Mouse (Mus musculus) lung, embryonic 14.5 days (tissue): ENCODE data around the gene 1700025G04Rik. TPM values are rescaled to one million over a fixed set of nuclear protein-coding genes. Genes with fewer than 3 reads are reported as not detected.

Experiments used
- ATAC-seq: fragments of 200-750 bp; cut with Nextera tagmentation; 2 replicates; pipeline ENCODE4 v1.8.0; 2017; ENCODE audit warnings: mild to moderate bottlenecking, moderate TSS enrichment, moderate library complexity; ENCODE audit not compliant: insufficient read depth
- DNase-seq: peaks from one replicate; pipeline ENCODE4 v3.0.0-alpha.2; 2015
- H3K27ac ChIP-seq: fragments of 300-500 bp; sonication (generic); 2 replicates; pipeline ENCODE4 v1.5.1; 2014; ENCODE audit warnings: low read depth, mild to moderate bottlenecking, moderate library complexity
- H3K27me3 ChIP-seq: fragments of 300-500 bp; sonication (generic); 2 replicates; pipeline ENCODE4 v1.6.1; 2014; ENCODE audit warnings: low read length, control low read depth; ENCODE audit not compliant: insufficient read depth
- H3K36me3 ChIP-seq: fragments of 300-500 bp; sonication (generic); 2 replicates; pipeline ENCODE4 v1.6.1; 2014; ENCODE audit warnings: control low read depth; ENCODE audit not compliant: insufficient read depth
- H3K4me1 ChIP-seq: fragments of 300-500 bp; sonication (generic); 2 replicates; pipeline ENCODE4 v1.6.1; 2014; ENCODE audit warnings: antibody characterized with exemption, control low read depth; ENCODE audit not compliant: insufficient read depth
- H3K4me2 ChIP-seq: fragments of 300-500 bp; sonication (generic); 2 replicates; pipeline ENCODE4 v1.6.1; 2014; ENCODE audit warnings: mild to moderate bottlenecking
- H3K4me3 ChIP-seq: fragments of 300-500 bp; sonication (generic); 2 replicates; pipeline ENCODE4 v1.5.1; 2014; ENCODE audit warnings: low read depth, low read length
- H3K9ac ChIP-seq: fragments of 300-500 bp; sonication (generic); 2 replicates; pipeline ENCODE4 v1.6.1; 2014
- H3K9me3 ChIP-seq: fragments of 300-500 bp; sonication (generic); 2 replicates; pipeline ENCODE4 v1.6.1; 2016; ENCODE audit warnings: low read depth, low read length, control low read depth
- CTCF ChIP-seq: IDR thresholded peaks from 2 replicates; pipeline ENCODE4 v1.5.1; 2016; ENCODE audit warnings: antibody characterized with exemption, low read depth
- WGBS: fragments of 180-500 bp; shearing (Covaris S2); extraction: QIAGEN DNeasy Blood & Tissue Kit; methylation state at CpG from one replicate; pipeline ENCODE4 v1.1.7; 2014; 5-methylcytosine and 5-hydroxymethylcytosine counted together
- polyA plus RNA-seq: library from polyadenylated mRNA; unstranded; fragments of >200 nt; fragmentation: Nextera tagmentation; extraction: Ambion mirVana; gene quantifications from 2 replicates; pipeline ENCODE4 v1.2.1, GENCODE M21; 2014

1700025G04Rik gene
- polyA plus RNA-seq, 1 experiment from 2014 or later: 27.4 TPM

DNA sequence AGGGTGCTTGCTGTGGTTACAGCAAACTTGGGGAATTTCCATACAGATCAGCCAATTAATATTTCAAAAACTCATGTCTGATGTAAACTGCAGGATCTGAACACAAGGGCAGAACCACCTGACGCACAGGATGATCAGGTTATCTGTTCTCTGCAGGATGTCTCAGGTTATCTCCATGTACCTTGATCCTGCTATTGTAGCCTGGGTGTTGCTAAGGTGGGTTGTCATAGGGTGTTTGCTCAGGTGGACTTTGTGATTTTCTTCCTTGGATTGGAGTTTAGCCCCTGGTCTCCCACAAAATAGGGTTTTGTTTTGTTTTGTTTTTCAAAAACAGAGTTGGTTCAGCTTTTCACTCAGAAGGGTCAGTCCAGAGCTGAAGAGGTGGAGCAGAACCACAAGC is 104.9 kb downstream of the 1700025G04Rik start:
- Histone ChIP-seq H3K27ac (no peak overlapping the region), H3K36me3 (no peaks in the 10 kb centered on the region), H3K4me3 (no peak overlapping the region), H3K4me1 (no peaks in the 10 kb centered on the region), H3K27me3 (no peaks in the 10 kb centered on the region), H3K9me3 (no peaks in the 10 kb centered on the region), H3K4me2 (no peak overlapping the region), H3K9ac (no peak overlapping the region)
- no peak for TF ChIP-seq CTCF
- 87% methylated on average over 1 of the region's 1 CpGs for WGBS
- ATAC-seq (no peak), DNase-seq (no peak)

DNA sequence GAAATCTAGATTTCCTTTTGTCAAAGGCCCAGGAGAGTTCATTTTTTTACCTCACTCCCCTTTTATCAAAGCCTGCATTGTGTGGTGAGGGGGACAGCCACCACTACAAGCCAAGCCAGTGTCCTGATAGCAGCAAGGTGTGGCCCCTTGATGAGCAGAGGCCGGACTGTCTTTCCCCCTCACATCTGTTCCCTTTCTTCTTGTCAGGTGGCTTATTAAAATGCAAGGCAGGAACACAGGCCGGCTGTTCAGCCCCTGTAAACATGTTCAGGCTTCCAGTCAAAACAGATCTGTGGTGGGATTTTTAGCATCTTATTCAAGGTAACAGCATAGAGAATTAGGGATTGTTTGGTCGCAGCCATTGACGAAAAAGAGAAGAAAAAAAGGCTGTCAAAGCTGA is 105.9 kb downstream of the 1700025G04Rik start:
- no peak for DNase-seq
- no peak overlapping the region for H3K4me3 ChIP-seq
- H3K9ac ChIP-seq: no peak overlapping the region
- H3K4me2 ChIP-seq: no peak overlapping the region
- H3K9me3 ChIP-seq: no peaks in the 10 kb centered on the region
- no peaks in the 10 kb centered on the region for H3K27me3 ChIP-seq
- H3K27ac ChIP-seq: no peak overlapping the region
- no peak for ATAC-seq
- TF ChIP-seq CTCF: no peak
- no peaks in the 10 kb centered on the region for H3K36me3 ChIP-seq
- WGBS: 66% methylated on average over 4 of the region's 4 CpGs
- no peaks in the 10 kb centered on the region for H3K4me1 ChIP-seq

- 65% methylated on average over 7 of the region's 7 CpGs for WGBS
- no peak for TF ChIP-seq CTCF
- Histone ChIP-seq H3K27ac (no peak overlapping the region), H3K9ac (no peak overlapping the region), H3K4me2 (no peak overlapping the region), H3K27me3 (no peaks in the 10 kb centered on the region), H3K4me1 (no peaks in the 10 kb centered on the region), H3K9me3 (no peaks in the 10 kb centered on the region), H3K36me3 (0 out of 2 replicates have a peak, but pooled peaks cover 4% of the 10 kb centered on the region), H3K4me3 (no peak overlapping the region)
- no peak for ATAC-seq
- DNase-seq: no peak
These were observed 109.4 kb downstream of the 1700025G04Rik start for GRCm38 (mm10) chr1:151980498-151980897.

DNA sequence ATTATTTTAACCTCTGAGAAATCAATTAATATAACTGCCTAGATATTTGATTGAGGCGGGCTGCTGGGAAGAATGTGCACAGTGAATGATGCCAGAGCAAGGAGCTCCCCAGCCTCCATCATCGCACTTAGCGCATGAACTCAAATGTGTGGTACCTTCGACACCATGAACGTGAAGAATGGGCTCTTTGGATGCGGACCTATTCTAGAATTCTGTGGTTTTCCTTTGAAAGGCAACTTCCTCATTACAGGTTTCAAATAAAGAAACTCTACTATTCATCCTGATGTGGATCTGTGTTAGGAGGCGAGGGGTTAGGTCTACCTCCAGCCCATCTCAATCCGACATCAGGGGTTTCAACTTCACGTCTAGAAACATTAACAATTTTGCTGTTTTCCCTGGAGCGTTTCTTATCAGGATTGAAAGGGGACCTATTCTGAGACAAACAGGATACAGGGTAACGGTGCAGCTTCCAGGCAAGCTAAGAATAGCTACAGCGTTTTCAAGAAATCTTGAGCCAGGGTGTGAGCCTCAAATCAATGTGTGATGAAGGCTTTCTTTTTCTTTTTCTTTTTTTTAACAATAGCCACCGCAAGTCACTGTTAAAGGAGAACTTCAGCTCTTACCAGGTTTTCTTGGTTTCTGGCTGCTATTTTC is 110.0 kb downstream of the 1700025G04Rik start:
- Histone ChIP-seq H3K9me3 (no peaks in the 10 kb centered on the region), H3K36me3 (0 out of 2 replicates have a peak, but pooled peaks cover 4% of the 10 kb centered on the region), H3K4me1 (0 out of 2 replicates have a peak, but pooled peaks cover under 1% of the 10 kb centered on the region), H3K4me3 (no peak overlapping the region), H3K9ac (no peak overlapping the region), H3K27ac (no peak overlapping the region), H3K27me3 (no peaks in the 10 kb centered on the region), H3K4me2 (no peak overlapping the region)
- WGBS: 71% methylated on average over 13 of the region's 13 CpGs
- DNase-seq: no peak
- no peak for TF ChIP-seq CTCF
- ATAC-seq: no peak

DNA sequence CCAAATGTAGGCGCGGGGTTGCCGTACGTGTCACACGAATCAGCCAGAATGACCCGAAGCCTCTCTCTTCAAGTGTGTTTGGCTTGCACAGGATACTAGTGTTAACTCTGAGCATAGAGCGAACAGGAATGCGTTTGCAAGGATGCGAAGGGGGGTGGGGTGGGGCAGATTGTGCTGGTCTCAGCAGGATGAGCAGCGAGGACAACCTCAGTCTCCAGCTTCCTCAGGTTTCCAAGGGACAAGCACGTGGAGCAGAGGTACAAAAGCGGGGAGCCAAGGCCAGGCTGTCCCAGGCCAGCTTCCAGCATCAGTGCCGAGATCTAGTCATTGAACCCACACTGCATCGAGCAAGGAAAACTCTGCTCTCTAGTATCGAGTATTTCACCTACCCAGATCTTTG is 111.2 kb downstream of the 1700025G04Rik start:
- Histone ChIP-seq H3K4me2 (no peak overlapping the region), H3K9me3 (no peaks in the 10 kb centered on the region), H3K4me1 (0 out of 2 replicates have a peak, but pooled peaks cover 3% of the 10 kb centered on the region), H3K9ac (no peak overlapping the region), H3K27ac (no peak overlapping the region), H3K27me3 (no peaks in the 10 kb centered on the region), H3K36me3 (0 out of 2 replicates have a peak, but pooled peaks cover 4% of the 10 kb centered on the region), H3K4me3 (no peak overlapping the region)
- TF ChIP-seq CTCF: no peak
- WGBS: 87% methylated on average over 15 of the region's 15 CpGs
- ATAC-seq (no peak), DNase-seq (no peak)

GRCm38 (mm10) chr1:151977596-151977995 is 112.3 kb downstream of the 1700025G04Rik start:
- no peak for DNase-seq
- 65% methylated on average over 5 of the region's 5 CpGs for WGBS
- no peak overlapping the region for H3K4me2 ChIP-seq

GRCm38 (mm10) chr1:151976850-151977249 is 113.1 kb downstream of the 1700025G04Rik start:
- no peaks in the 10 kb centered on the region for H3K27me3 ChIP-seq
- no peak overlapping the region for H3K9ac ChIP-seq
- no peak overlapping the region for H3K4me2 ChIP-seq
- 75% methylated on average over 3 of the region's 3 CpGs for WGBS
- no peak overlapping the region for H3K4me3 ChIP-seq
- no peaks in the 10 kb centered on the region for H3K9me3 ChIP-seq
- TF ChIP-seq CTCF: no peak
- H3K36me3 ChIP-seq: 0 out of 2 replicates have a peak, but pooled peaks cover 4% of the 10 kb centered on the region
- DNase-seq (no peak), ATAC-seq (no peak)
- H3K4me1 ChIP-seq: 0 out of 2 replicates have a peak, but pooled peaks cover 3% of the 10 kb centered on the region
- no peak overlapping the region for H3K27ac ChIP-seq

More at GRCm38 (mm10) chr1:151977596-151977995, 112.3 kb downstream of the 1700025G04Rik start:
- H3K9ac ChIP-seq: no peak overlapping the region
- H3K9me3 ChIP-seq: no peaks in the 10 kb centered on the region
- no peaks in the 10 kb centered on the region for H3K27me3 ChIP-seq
- TF ChIP-seq CTCF: no peak
- H3K4me1 ChIP-seq: 0 out of 2 replicates have a peak, but pooled peaks cover 3% of the 10 kb centered on the region
- no peak overlapping the region for H3K27ac ChIP-seq
- ATAC-seq: no peak
- H3K4me3 ChIP-seq: no peak overlapping the region
- 0 out of 2 replicates have a peak, but pooled peaks cover 4% of the 10 kb centered on the region for H3K36me3 ChIP-seq
